Mouse (Mus musculus): ENCODE results near the gene Usp32. TPM values are rescaled to one million over a fixed set of nuclear protein-coding genes. Genes with fewer than 3 reads are reported as not detected.

Gene Usp32
- 7.2 and 10.3 TPM in 2 replicates for polyA plus RNA-seq (2012)

DNA sequence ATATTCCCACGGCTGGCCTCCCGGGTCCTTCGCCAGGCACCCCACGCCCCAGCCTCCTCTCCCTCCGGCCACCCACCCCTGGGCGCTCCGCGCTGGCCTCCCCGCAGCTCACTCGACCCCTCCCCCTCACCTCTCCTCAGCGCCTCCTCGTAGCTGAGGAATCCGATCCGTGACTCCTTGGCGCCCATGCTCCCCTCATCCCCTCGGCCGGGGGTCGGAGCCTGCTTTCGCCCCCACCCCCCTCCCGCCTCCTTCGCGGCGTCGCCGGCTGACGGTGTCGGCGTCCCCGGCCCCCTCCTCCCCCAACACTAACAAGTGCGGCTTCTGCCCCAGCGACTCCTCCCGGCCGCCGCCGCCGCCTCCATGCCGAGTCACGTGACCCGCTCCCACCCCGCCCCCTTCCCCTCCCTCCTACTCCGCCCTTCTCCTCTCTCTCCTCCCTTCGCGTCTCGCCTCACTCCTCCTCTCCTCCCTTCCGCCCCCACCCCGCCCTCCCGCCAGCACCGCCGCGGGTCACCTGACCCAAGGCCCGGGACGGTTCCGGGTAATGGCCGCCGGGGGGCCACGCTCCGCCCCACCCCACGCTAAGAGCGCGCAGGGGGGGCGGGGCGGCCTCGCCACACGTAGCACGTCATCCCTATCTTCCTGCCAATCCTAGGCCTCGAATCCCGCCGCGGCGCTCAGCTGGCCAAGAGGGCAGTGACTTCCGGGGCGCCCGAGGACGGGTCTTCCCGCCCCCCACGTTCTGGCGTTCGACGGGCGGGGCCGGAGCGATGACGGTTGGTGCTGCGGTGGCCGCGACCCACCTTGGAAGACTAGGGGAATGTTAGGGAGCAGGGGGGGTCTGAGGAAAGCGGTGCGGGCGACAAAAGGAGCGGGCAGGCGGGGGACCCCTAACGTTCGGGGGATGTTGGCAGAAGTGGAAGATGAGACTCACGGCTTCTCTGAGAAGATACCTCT is at the start of gene Usp32:
Gene Usp32 (minus strand): TSS at position 581 of the 960 bp plus-strand sequence.

DNA sequence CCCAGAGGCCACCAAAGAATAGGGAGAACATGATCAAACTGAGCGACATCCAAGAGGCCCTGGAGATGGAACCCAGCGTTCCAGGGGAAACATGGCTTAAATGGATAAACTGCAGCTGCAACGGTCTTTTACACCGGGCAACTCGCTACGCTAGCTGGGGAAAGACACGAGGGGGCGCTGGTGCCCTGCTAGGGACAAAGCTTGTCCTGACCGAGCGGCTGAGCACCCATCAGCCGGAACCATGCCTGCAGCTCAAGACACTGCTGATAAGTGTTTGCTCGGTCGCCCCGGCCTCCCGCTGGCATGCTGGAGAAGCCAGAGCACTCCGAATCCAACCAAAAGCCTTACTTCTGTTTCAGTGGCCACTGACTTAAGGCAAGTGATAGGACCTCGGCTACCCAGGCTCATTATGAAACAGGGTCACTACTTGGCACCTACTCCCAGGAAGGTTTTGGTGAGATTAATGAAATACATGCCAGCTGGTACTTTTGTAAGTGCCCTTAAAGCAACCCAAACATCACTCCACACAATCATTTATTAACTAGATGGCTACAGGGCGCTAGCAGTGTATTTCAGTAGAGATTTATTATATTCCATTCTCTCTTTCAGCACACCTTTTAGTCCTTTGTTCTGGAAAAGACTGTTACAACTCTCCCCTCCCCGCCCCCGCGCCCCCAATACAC is 30.2 kb upstream of the Usp32 start, which contains the start of gene 1700125H20Rik:
Gene 1700125H20Rik (plus strand): TSS at position 347 of the 683 bp plus-strand sequence.

DNA sequence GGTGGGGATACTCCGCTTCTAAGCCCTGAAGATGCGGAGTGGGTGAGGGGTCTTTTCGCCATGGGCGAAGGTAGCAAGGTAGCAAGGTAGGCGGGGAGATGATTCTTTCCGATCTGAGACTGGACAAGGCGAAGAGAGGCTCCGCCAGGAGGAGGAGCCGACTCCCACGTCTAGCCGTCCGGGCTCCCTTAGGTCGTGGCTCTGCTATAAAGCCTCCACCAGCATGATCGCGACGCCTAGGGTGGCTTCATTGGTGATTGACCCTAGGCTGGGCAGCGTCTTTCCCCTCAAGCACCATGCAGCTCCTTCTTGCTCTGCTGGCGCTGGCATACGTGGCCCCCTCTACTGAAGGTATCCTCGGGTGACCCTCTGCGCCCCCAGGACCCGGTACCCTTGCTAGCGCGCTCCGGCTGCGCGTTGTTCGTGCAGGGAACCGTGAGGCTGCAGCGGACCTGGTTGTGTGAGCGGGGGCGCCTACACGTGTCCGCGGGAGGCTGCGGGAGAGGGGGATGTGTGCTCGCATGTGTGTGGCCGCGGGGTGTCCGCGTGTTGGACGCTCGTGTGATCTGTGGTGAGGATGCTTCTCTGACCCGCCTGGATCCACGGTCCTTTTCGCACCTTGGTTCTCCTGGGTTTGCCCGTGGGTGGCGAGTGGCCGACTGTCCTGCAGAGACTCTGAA is 182.2 kb downstream of the Usp32 start, which contains the start of gene Car4:
Gene Car4 (plus strand): TSS at position 196 of the 680 bp plus-strand sequence.

Other genes with a start within 250 kb of the Usp32 start
- gene Znhit3, start 223.8 kb downstream of the Usp32 start, polyA plus RNA-seq (2012), result 2.3 and 2.4 TPM in 2 replicates
- gene Car4, start 182.4 kb downstream of the Usp32 start, polyA plus RNA-seq (2012), result not detected in 2 replicates
- not detected in 2 replicates for gene 1700125H20Rik, start 30.2 kb upstream of the Usp32 start, polyA plus RNA-seq (2012)
- 4.3 and 5.4 TPM in 2 replicates for gene Appbp2, start 95.0 kb upstream of the Usp32 start, polyA plus RNA-seq (2012)
- gene Ppm1d, start 171.1 kb upstream of the Usp32 start, polyA plus RNA-seq (2012), result 10.8 and 12.5 TPM in 2 replicates
- gene Bcas3, start 213.0 kb upstream of the Usp32 start, polyA plus RNA-seq (2012), result 90.7 and 91.3 TPM in 2 replicates